Mouse (Mus musculus): ENCODE data around the gene Rnase13. TPM values are rescaled to one million over a fixed set of nuclear protein-coding genes. Genes with fewer than 3 reads are reported as not detected.

The Rnase13 gene
- polyA plus RNA-seq, 1 experiment from 2014 or later: not detected

GRCm38 (mm10) chr14:51911301-51911700, 11.3 kb downstream of the Rnase13 start:
- H3K36me3 ChIP-seq (ENCODE audit: poor library complexity, severe bottlenecking): peaks cover 16% of the 10 kb centered on the region; the same call in 1 of the 2 replicates
- H3K9me3 ChIP-seq (replicated peaks): no peaks in the 10 kb centered on the region
- no peak overlapping the region for H3K9ac ChIP-seq
- 84% methylated on average over 10 of the region's 10 CpGs for WGBS
- H3K27ac ChIP-seq: no peak overlapping the region
- ATAC-seq: no peak
- peaks cover 17% of the 10 kb centered on the region for H3K4me1 ChIP-seq
- 0 out of 2 replicates have a peak overlapping the region, but pooled peaks have one; percentile 86 for H3K4me2 ChIP-seq
- no peak overlapping the region for H3K4me3 ChIP-seq
- H3K27me3 ChIP-seq: 0 out of 2 replicates have a peak, but pooled peaks cover 3% of the 10 kb centered on the region

GRCm38 (mm10) chr14:51906102-51906501, 16.5 kb downstream of the Rnase13 start:
- Histone ChIP-seq H3K4me2 (no peak overlapping the region), H3K9ac (no peak overlapping the region), H3K27me3 (no peaks in the 10 kb centered on the region), H3K27ac (no peak overlapping the region), H3K9me3 (replicated peaks) (no peaks in the 10 kb centered on the region), H3K4me3 (no peak overlapping the region), H3K4me1 (no peaks in the 10 kb centered on the region), H3K36me3 (ENCODE audit: poor library complexity, severe bottlenecking) (peaks cover 20% of the 10 kb centered on the region; the same call in 1 of the 2 replicates)
- 95% methylated on average over 11 of the region's 11 CpGs for WGBS
- ATAC-seq: no peak

- no peak overlapping the region for H3K4me2 ChIP-seq
- H3K27ac ChIP-seq: no peak overlapping the region
- ATAC-seq: no peak
- H3K36me3 ChIP-seq (ENCODE audit: poor library complexity, severe bottlenecking): peaks cover 18% of the 10 kb centered on the region; the same call in 1 of the 2 replicates
- H3K4me3 ChIP-seq: no peak overlapping the region
- no peaks in the 10 kb centered on the region for H3K4me1 ChIP-seq
- no peaks in the 10 kb centered on the region for H3K9me3 ChIP-seq (replicated peaks)
- no peak overlapping the region for H3K9ac ChIP-seq
- H3K27me3 ChIP-seq: no peaks in the 10 kb centered on the region
- 73% methylated on average over 7 of the region's 7 CpGs for WGBS
Observed at GRCm38 (mm10) chr14:51904706-51905105, 17.9 kb downstream of the Rnase13 start.

GRCm38 (mm10) chr14:51903782-51904181, 18.8 kb downstream of the Rnase13 start:
- Histone ChIP-seq H3K9me3 (replicated peaks) (no peaks in the 10 kb centered on the region), H3K4me1 (no peaks in the 10 kb centered on the region), H3K4me3 (no peak overlapping the region), H3K36me3 (ENCODE audit: poor library complexity, severe bottlenecking) (peaks cover 9% of the 10 kb centered on the region; the same call in 1 of the 2 replicates), H3K9ac (no peak overlapping the region), H3K27me3 (no peaks in the 10 kb centered on the region), H3K4me2 (no peak overlapping the region), H3K27ac (no peak overlapping the region)
- WGBS: 92% methylated on average over 9 of the region's 9 CpGs
- ATAC-seq: no peak

GRCm38 (mm10) chr14:51902806-51903710, 19.5 kb downstream of the Rnase13 start:
- 61% methylated on average over 9 of the region's 9 CpGs for WGBS
- Histone ChIP-seq H3K36me3 (ENCODE audit: poor library complexity, severe bottlenecking) (peaks cover 9% of the 10 kb centered on the region; the same call in 1 of the 2 replicates), H3K4me2 (no peak overlapping the region), H3K27me3 (no peaks in the 10 kb centered on the region), H3K9me3 (replicated peaks) (no peaks in the 10 kb centered on the region), H3K27ac (no peak overlapping the region), H3K4me3 (no peak overlapping the region), H3K9ac (no peak overlapping the region), H3K4me1 (no peaks in the 10 kb centered on the region)
- ATAC-seq: peak; percentile 77

GRCm38 (mm10) chr14:51899351-51899750, 23.2 kb downstream of the Rnase13 start:
- Histone ChIP-seq H3K4me1 (no peaks in the 10 kb centered on the region), H3K27me3 (no peaks in the 10 kb centered on the region), H3K4me2 (no peak overlapping the region), H3K9ac (no peak overlapping the region), H3K4me3 (no peak overlapping the region), H3K9me3 (replicated peaks) (no peaks in the 10 kb centered on the region), H3K27ac (no peak overlapping the region), H3K36me3 (ENCODE audit: poor library complexity, severe bottlenecking) (peaks cover 11% of the 10 kb centered on the region)
- ATAC-seq: no peak
- whole genome bisulfite sequencing: 95% methylated on average over 1 of the region's 1 CpGs

- 67% methylated on average over 8 of the region's 8 CpGs for whole genome bisulfite sequencing
- H3K9ac ChIP-seq: no peak overlapping the region
- ATAC-seq: no peak
- no peaks in the 10 kb centered on the region for H3K4me1 ChIP-seq
- H3K27ac ChIP-seq: no peak overlapping the region
- no peak overlapping the region for H3K4me2 ChIP-seq
- H3K9me3 ChIP-seq (replicated peaks): no peaks in the 10 kb centered on the region
- no peak overlapping the region for H3K4me3 ChIP-seq
- peaks cover 33% of the 10 kb centered on the region for H3K36me3 ChIP-seq (ENCODE audit: poor library complexity, severe bottlenecking)
- H3K27me3 ChIP-seq: no peaks in the 10 kb centered on the region
Observed at GRCm38 (mm10) chr14:51896539-51897170, 25.9 kb downstream of the Rnase13 start.

GRCm38 (mm10) chr14:51896019-51896418, 26.6 kb downstream of the Rnase13 start:
- H3K4me3 ChIP-seq: no peak overlapping the region
- no peak overlapping the region for H3K9ac ChIP-seq
- 89% methylated on average over 6 of the region's 6 CpGs for WGBS
- peaks cover 39% of the 10 kb centered on the region for H3K36me3 ChIP-seq (ENCODE audit: poor library complexity, severe bottlenecking)
- no peaks in the 10 kb centered on the region for H3K27me3 ChIP-seq
- no peak for ATAC-seq
- no peaks in the 10 kb centered on the region for H3K4me1 ChIP-seq
- H3K4me2 ChIP-seq: no peak overlapping the region
- H3K9me3 ChIP-seq (replicated peaks): no peaks in the 10 kb centered on the region
- H3K27ac ChIP-seq: no peak overlapping the region

GRCm38 (mm10) chr14:51895071-51895470, 27.5 kb downstream of the Rnase13 start:
- 78% methylated on average over 14 of the region's 14 CpGs for WGBS
- Histone ChIP-seq H3K27ac (no peak overlapping the region), H3K4me3 (no peak overlapping the region), H3K9ac (no peak overlapping the region), H3K9me3 (replicated peaks) (no peaks in the 10 kb centered on the region), H3K36me3 (ENCODE audit: poor library complexity, severe bottlenecking) (peaks cover 49% of the 10 kb centered on the region), H3K27me3 (no peaks in the 10 kb centered on the region), H3K4me2 (no peak overlapping the region), H3K4me1 (no peaks in the 10 kb centered on the region)
- no peak for ATAC-seq

GRCm38 (mm10) chr14:51893809-51894208, 28.8 kb downstream of the Rnase13 start:
- H3K9ac ChIP-seq: 0 out of 2 replicates have a peak overlapping the region, but pooled peaks have one; percentile 5
- H3K9me3 ChIP-seq (replicated peaks): no peaks in the 10 kb centered on the region
- no peaks in the 10 kb centered on the region for H3K27me3 ChIP-seq
- H3K4me2 ChIP-seq: no peak overlapping the region
- H3K4me1 ChIP-seq: no peaks in the 10 kb centered on the region
- WGBS: 66% methylated on average over 3 of the region's 3 CpGs
- no peak overlapping the region for H3K4me3 ChIP-seq
- peaks cover 61% of the 10 kb centered on the region for H3K36me3 ChIP-seq (ENCODE audit: poor library complexity, severe bottlenecking)
- H3K27ac ChIP-seq: no peak overlapping the region
- ATAC-seq: no peak

- no peak overlapping the region for H3K4me3 ChIP-seq
- H3K27ac ChIP-seq: no peak overlapping the region
- H3K36me3 ChIP-seq (ENCODE audit: poor library complexity, severe bottlenecking): peaks cover 67% of the 10 kb centered on the region
- H3K27me3 ChIP-seq: no peaks in the 10 kb centered on the region
- no peaks in the 10 kb centered on the region for H3K9me3 ChIP-seq (replicated peaks)
- ATAC-seq: no peak
- 23% methylated on average over 10 of the region's 10 CpGs for WGBS
- H3K4me2 ChIP-seq: no peak overlapping the region
- no peaks in the 10 kb centered on the region for H3K4me1 ChIP-seq
- H3K9ac ChIP-seq: 0 out of 2 replicates have a peak overlapping the region, but pooled peaks have one; percentile 5
Observed at GRCm38 (mm10) chr14:51893094-51893794, 29.3 kb downstream of the Rnase13 start.
